Mouse (Mus musculus) lung, adult 10 weeks (tissue): ENCODE data around the gene Flrt1. TPM values are rescaled to one million over a fixed set of nuclear protein-coding genes. Genes with fewer than 3 reads are reported as not detected.

ENCODE experiments used
- polyA plus RNA-seq: library from polyadenylated mRNA; stranded (reverse); fragments of 350-450 nt; fragmentation: Illumina TruSeq; extraction: RNeasy Lipid Tissue Mini Kit (QIAGEN cat#74804); gene quantifications from one replicate; pipeline ENCODE4 v1.2.3, GENCODE M21; 2014; ENCODE audit warnings: low read depth, low replicate concordance; ENCODE audit not compliant: insufficient read depth

Gene Flrt1
- polyA plus RNA-seq: 0.06 TPM

GRCm38 (mm10) chr19:7105544-7105943 is at the start of gene Flrt1:
Flrt1 (minus strand) TSS chr19:7105729.

GRCm38 (mm10) chr19:7056248-7057087 is 49.1 kb downstream of the Flrt1 start, which contains the start of gene Macrod1:
Macrod1 (plus strand) TSS chr19:7056810.

Other genes starting within 250 kb of the Flrt1 start
- gene Ccdc88b, start 247.5 kb downstream of the Flrt1 start, polyA plus RNA-seq: 4.5 TPM
- 74.6 TPM for gene Trmt112, start 196.0 kb downstream of the Flrt1 start, polyA plus RNA-seq
- 254 TPM for gene Prdx5, start 195.6 kb downstream of the Flrt1 start, polyA plus RNA-seq
- 24.6 TPM for gene Esrra, start 183.9 kb downstream of the Flrt1 start, polyA plus RNA-seq
- 0.68 TPM for gene Catsperz, start 180.3 kb downstream of the Flrt1 start, polyA plus RNA-seq
- gene Kcnk4, start 171.2 kb downstream of the Flrt1 start, polyA plus RNA-seq: not detected
- 59.7 TPM for gene Bad, start 163.9 kb downstream of the Flrt1 start, polyA plus RNA-seq
- gene Gpr137, start 163.2 kb downstream of the Flrt1 start, polyA plus RNA-seq: 34.1 TPM
- 61.9 TPM for gene Ppp1r14b, start 130.8 kb downstream of the Flrt1 start, polyA plus RNA-seq
- 31.5 TPM for gene Plcb3, start 129.3 kb downstream of the Flrt1 start, polyA plus RNA-seq
- gene Fkbp2, start 125.2 kb downstream of the Flrt1 start, polyA plus RNA-seq: 111 TPM
- gene Vegfb, start 118.1 kb downstream of the Flrt1 start, polyA plus RNA-seq: 24.8 TPM
- 24.8 TPM for gene Dnajc4, start 113.2 kb downstream of the Flrt1 start, polyA plus RNA-seq
- gene Nudt22, start 109.6 kb downstream of the Flrt1 start, polyA plus RNA-seq: 13.9 TPM
- gene Trpt1, start 109.6 kb downstream of the Flrt1 start, polyA plus RNA-seq: 8.8 TPM
- gene Fermt3, start 86.3 kb downstream of the Flrt1 start, polyA plus RNA-seq: 17.2 TPM
- 69.0 TPM for gene Stip1, start 65.8 kb downstream of the Flrt1 start, polyA plus RNA-seq
- 22.1 TPM for gene Macrod1, start 48.9 kb downstream of the Flrt1 start, polyA plus RNA-seq
- gene Otub1, start 100.6 kb upstream of the Flrt1 start, polyA plus RNA-seq: 39.3 TPM
- 408 TPM for gene Cox8a, start 111.9 kb upstream of the Flrt1 start, polyA plus RNA-seq
- 8.4 TPM for gene Naa40, start 135.5 kb upstream of the Flrt1 start, polyA plus RNA-seq
- 0.99 TPM for gene Rcor2, start 161.6 kb upstream of the Flrt1 start, polyA plus RNA-seq
- 18.9 TPM for gene Mark2, start 236.1 kb upstream of the Flrt1 start, polyA plus RNA-seq